Mouse (Mus musculus): ENCODE data around the gene Pah.

- TF ChIP-seq CTCF (IDR thresholded peaks at IDR 0.05; ENCODE audit: extremely low read depth, insufficient read length, insufficient replicate concordance, low read depth, low read length) (no peak), POLR2A (IDR thresholded peaks at IDR 0.05; ENCODE audit: low read depth, low read length) (no peak)
These were observed 65.1 kb downstream of the Pah start for GRCm38 (mm10) chr10:87586696-87587095.
